ENCODE assay signal across 13 mouse cellular contexts in genomic region chr11:80799979-80800378, GRCm38 (mm10). TPM values are rescaled to one million over a fixed set of nuclear protein-coding genes. Genes with fewer than 3 reads are reported as not detected.
DNase-seq lines count a peak whose midpoint lies in the region; ATAC-seq and TF ChIP-seq lines count a peak whose summit lies in the region.
"Had no signal": no experiment of that assay in that cellular context is flagged by ENCODE, and none has a peak within 500 bp of the region (broad histone marks: within the 10 kb centered on the region; RNA-seq: fewer than 3 reads in every experiment).

No protein-coding gene starts in this region.

- H3K4me1 ChIP-seq in intestine, embryonic 14.5 days (replicated peaks; ENCODE audit: control insufficient read depth, insufficient read depth, low read length): no peaks in the 10 kb centered on the region
- H3K4me1 ChIP-seq in cerebellum, adult 2 months (ENCODE audit: control insufficient read depth, insufficient read depth, low read length): no peaks in the 10 kb centered on the region
- H3K4me1 ChIP-seq: neural tube, embryonic 15.5 days had no signal

- no peak overlapping the region for H3K4me2 ChIP-seq in intestine, embryonic 14.5 days (ENCODE audit: low read length)
- H3K4me2 ChIP-seq: neural tube, embryonic 15.5 days had no signal

- H3K9ac ChIP-seq in intestine, embryonic 14.5 days (ENCODE audit: low read length): no peak overlapping the region
- H3K9ac ChIP-seq: neural tube, embryonic 15.5 days had no signal

- intact Hi-C loops in left cerebral cortex, adult 2 months (cut with DNase I): no loop called here
- intact Hi-C loops in left cerebral cortex, postnatal 14 days (cut with DNase I): no loop called here

- no peaks in the 10 kb centered on the region for H3K27me3 ChIP-seq in intestine, embryonic 14.5 days (replicated peaks; ENCODE audit: control insufficient read depth, insufficient read depth, low read length)
- no peaks in the 10 kb centered on the region for H3K27me3 ChIP-seq in cerebellum, adult 2 months (ENCODE audit: control insufficient read depth, insufficient read depth, low read length)
- H3K27me3 ChIP-seq: neural tube, embryonic 15.5 days had no signal

- no peak for ATAC-seq in intestine, embryonic 14.5 days (replicated peaks; ENCODE audit: low FRiP score, low TSS enrichment, low read depth)

- no peak overlapping the region for H3K4me3 ChIP-seq in left cerebral cortex, adult 2 months
- no peak overlapping the region for H3K4me3 ChIP-seq in intestine, embryonic 14.5 days (ENCODE audit: low read depth, low read length)
- no peak overlapping the region for H3K4me3 ChIP-seq in cerebellum, adult 2 months (replicated peaks; ENCODE audit: insufficient read depth, low read depth, low read length)
- H3K4me3 ChIP-seq: erythroblast, embryonic 14.5 days; neural tube, embryonic 15.5 days had no signal

- H3K36me3 ChIP-seq in intestine, embryonic 14.5 days (ENCODE audit: control insufficient read depth, insufficient read depth, low read length): no peaks in the 10 kb centered on the region
- H3K36me3 ChIP-seq: neural tube, embryonic 15.5 days had no signal

- no peaks in the 10 kb centered on the region for H3K9me3 ChIP-seq in intestine, embryonic 14.5 days (ENCODE audit: control insufficient read depth, low read length)
- H3K9me3 ChIP-seq: neural tube, embryonic 15.5 days had no signal

- 34% methylated on average over 3 of the region's 3 CpGs for WGBS in intestine, embryonic 14.5 days
- WGBS in cerebellum, adult 2 months: 38% methylated on average over 3 of the region's 3 CpGs

- no peak for DNase-seq in left cerebral cortex, adult 2 months (ENCODE audit: extremely low spot score in 1 of 2, low spot score in 2 of 2)
- no peak for DNase-seq in left cerebral cortex, postnatal 14 days (ENCODE audit: low spot score in 2 of 2)
- no peak for DNase-seq in brain, embryonic 14.5 days (ENCODE audit: low read depth)
- peak; percentile 55 for DNase-seq in intestine, embryonic 14.5 days (ENCODE audit: low spot score)
- DNase-seq in lung, postnatal 14 days: peak; percentile 16
- DNase-seq in left cerebral cortex, adult 11 months (ENCODE audit: low spot score): no peak
- no peak for DNase-seq in cerebellum, adult 2 months
- DNase-seq in spleen, postnatal 36 days (ENCODE audit: low spot score in 2 of 2): no peak
- DNase-seq: gastrocnemius, postnatal 25 days; heart, postnatal 4 days; left cerebral cortex, postnatal 4 days had no signal

- H3K27ac ChIP-seq in left cerebral cortex, adult 2 months: no peak overlapping the region
- no peak overlapping the region for H3K27ac ChIP-seq in intestine, embryonic 14.5 days (ENCODE audit: low read depth)
- no peak overlapping the region for H3K27ac ChIP-seq in cerebellum, adult 2 months (ENCODE audit: insufficient read depth, low read length)
- H3K27ac ChIP-seq: neural tube, embryonic 15.5 days had no signal

- peak; percentile 20 for TF ChIP-seq CTCF in left cerebral cortex, adult 2 months (IDR thresholded peaks at IDR 0.05)
- peak; percentile 19; the same call in 1 of the 2 replicates for TF ChIP-seq CTCF in brain, embryonic 14.5 days (IDR thresholded peaks at IDR 0.05; ENCODE audit: borderline replicate concordance, extremely low read depth, insufficient read depth, insufficient read length)
- TF ChIP-seq CTCF in cerebellum, adult 2 months (IDR thresholded peaks at IDR 0.05; ENCODE audit: borderline replicate concordance, insufficient read depth, low read depth, low read length): no peak

- no peak for TF ChIP-seq POLR2A in brain, embryonic 14.5 days (IDR thresholded peaks at IDR 0.05; ENCODE audit: borderline replicate concordance, extremely low read depth, insufficient read depth, insufficient read length, poor library complexity, severe bottlenecking)
- no peak for TF ChIP-seq POLR2A in cerebellum, adult 2 months (IDR thresholded peaks at IDR 0.05; ENCODE audit: borderline replicate concordance, insufficient read depth, low read length)

RNA-seq across cellular contexts. Expression of gene Tmem98, which starts 10.0 kb away (rescaled TPM):
- 1 to 10 TPM; 4.8 to 5.8 TPM for total RNA-seq in left cerebral cortex, adult 2 months (2021)
- total RNA-seq in left cerebral cortex, postnatal 14 days (2021): 1 to 10 TPM; 5.2 to 6.8 TPM
- 28.0 and 36.4 TPM in 2 replicates for polyA plus RNA-seq in brain, embryonic 14.5 days (2012; rRNA removed)
- polyA plus RNA-seq in intestine, embryonic 14.5 days (2014; fragmentation: Nextera tagmentation; extraction: Ambion mirVana): 180 TPM in 2 replicates
- 27.8 and 34.0 TPM in 2 replicates for polyA plus RNA-seq in cerebellum, adult 2 months (2012; rRNA removed)
- polyA plus RNA-seq: erythroblast, embryonic 14.5 days had no signal

RNA-seq across cellular contexts. Expression of gene Myo1d, which starts 20.2 kb away (rescaled TPM):
- 1 to 10 TPM; 5.6 to 7.0 TPM for total RNA-seq in left cerebral cortex, adult 2 months (2021)
- 1 to 10 TPM; 4.1 to 4.6 TPM for total RNA-seq in left cerebral cortex, postnatal 14 days (2021)
- polyA plus RNA-seq in brain, embryonic 14.5 days (2012; rRNA removed): 1.5 and 2.2 TPM in 2 replicates
- 45.4 and 50.1 TPM in 2 replicates for polyA plus RNA-seq in intestine, embryonic 14.5 days (2014; fragmentation: Nextera tagmentation; extraction: Ambion mirVana)
- 14.3 and 16.9 TPM in 2 replicates for polyA plus RNA-seq in cerebellum, adult 2 months (2012; rRNA removed)

RNA-seq across cellular contexts. Expression of gene Spaca3, which starts 58.2 kb away (rescaled TPM):
- not detected for total RNA-seq in left cerebral cortex, adult 2 months (2021)
- total RNA-seq in left cerebral cortex, postnatal 14 days (2021): not detected
- polyA plus RNA-seq in brain, embryonic 14.5 days (2012; rRNA removed): not detected in 2 replicates
- not detected in 2 replicates for polyA plus RNA-seq in intestine, embryonic 14.5 days (2014; fragmentation: Nextera tagmentation; extraction: Ambion mirVana)
- not detected in 2 replicates for polyA plus RNA-seq in cerebellum, adult 2 months (2012; rRNA removed)
- total RNA-seq: gastrocnemius, postnatal 25 days; heart, postnatal 4 days; left cerebral cortex, postnatal 4 days had no signal
- polyA plus RNA-seq: erythroblast, embryonic 14.5 days; neural tube, embryonic 15.5 days had no signal

Comparison
In these comparisons a context has a peak if more than half of its experiments do, and no peak if none do; other contexts are left out.
1. DNase-seq: peak in intestine, embryonic 14.5 days (single experiment) and lung, postnatal 14 days (single experiment); none in left cerebral cortex, adult 2 months (0 of 2), left cerebral cortex, postnatal 14 days (0 of 2), brain, embryonic 14.5 days (single experiment), left cerebral cortex, adult 11 months (single experiment), cerebellum, adult 2 months (0 of 2) and spleen, postnatal 36 days (0 of 2).